Mouse (Mus musculus) neural tube, embryonic 14.5 days (tissue): Measurements from ENCODE around the gene Lcn8. TPM values are rescaled to one million over a fixed set of nuclear protein-coding genes. Genes with fewer than 3 reads are reported as not detected.

Experiments
- ATAC-seq: fragments of 200-750 bp; cut with Nextera tagmentation; 2 replicates; pipeline ENCODE4 v1.8.0; 2017; ENCODE audit warnings: low read depth, mild to moderate bottlenecking, moderate TSS enrichment, moderate library complexity
- H3K27ac ChIP-seq: fragments of 300-500 bp; sonication (generic); 2 replicates; pipeline ENCODE4 v1.5.1; 2014; ENCODE audit warnings: low read depth, mild to moderate bottlenecking, control low read depth, low read length, moderate library complexity, mixed read lengths
- H3K27me3 ChIP-seq: fragments of 300-500 bp; sonication (generic); 2 replicates; pipeline ENCODE4 v1.6.1; 2014; ENCODE audit warnings: low read length; ENCODE audit not compliant: control insufficient read depth, insufficient read depth
- H3K36me3 ChIP-seq: fragments of 300-500 bp; sonication (generic); 2 replicates; pipeline ENCODE4 v1.6.1; 2014; ENCODE audit warnings: low read length, mixed read lengths; ENCODE audit not compliant: control insufficient read depth, insufficient read depth
- H3K4me1 ChIP-seq: fragments of 300-500 bp; sonication (generic); 2 replicates; pipeline ENCODE4 v1.6.1; 2014; ENCODE audit warnings: low read length; ENCODE audit not compliant: control insufficient read depth, insufficient read depth
- H3K4me2 ChIP-seq: fragments of 300-500 bp; sonication (generic); 2 replicates; pipeline ENCODE4 v1.6.1; 2014; ENCODE audit warnings: mild to moderate bottlenecking, low read depth, low read length, control low read depth
- H3K4me3 ChIP-seq: fragments of 300-500 bp; sonication (generic); 2 replicates; pipeline ENCODE4 v1.5.1; 2014; ENCODE audit warnings: low read depth, low read length, control low read depth, mixed read lengths
- H3K9ac ChIP-seq: fragments of 300-500 bp; sonication (generic); replicated peaks from 2 replicates; pipeline ENCODE4 v1.6.1; 2014; ENCODE audit warnings: low read depth, mild to moderate bottlenecking, control low read depth, low read length, mixed read lengths
- H3K9me3 ChIP-seq: fragments of 300-500 bp; sonication (generic); 2 replicates; pipeline ENCODE4 v1.6.1; 2016; ENCODE audit warnings: low read length; ENCODE audit not compliant: control insufficient read depth
- WGBS: fragments of 180-500 bp; shearing (Covaris S2); extraction: QIAGEN DNeasy Blood & Tissue Kit; methylation state at CpG from one replicate; pipeline ENCODE4 v1.1.7; 2014; 5-methylcytosine and 5-hydroxymethylcytosine counted together
- polyA plus RNA-seq: library from polyadenylated mRNA; unstranded; fragments of >200 nt; fragmentation: Nextera tagmentation; extraction: Ambion mirVana; gene quantifications from 2 replicates; pipeline ENCODE4 v1.2.1, GENCODE M21; 2014

Lcn8 gene
- polyA plus RNA-seq, 1 experiment from 2014 or later: not detected

- H3K9me3 ChIP-seq: no peaks in the 10 kb centered on the region
- no peak overlapping the region for H3K4me2 ChIP-seq
- ATAC-seq: no peak
- no peak overlapping the region for H3K4me3 ChIP-seq
- H3K36me3 ChIP-seq: no peaks in the 10 kb centered on the region
- no peaks in the 10 kb centered on the region for H3K27me3 ChIP-seq
- 56% methylated on average over 5 of the region's 5 CpGs for WGBS
- H3K4me1 ChIP-seq: 0 out of 2 replicates have a peak, but pooled peaks cover 3% of the 10 kb centered on the region
- H3K27ac ChIP-seq: no peak overlapping the region
- no peak overlapping the region for H3K9ac ChIP-seq
Observed at GRCm38 (mm10) chr2:25625986-25626385, 26.9 kb upstream of the Lcn8 start.

- no peak for ATAC-seq
- no peak within 1 kb of the TSS for H3K4me3 ChIP-seq
Observed at GRCm38 (mm10) chr2:25627811-25628210, 25.1 kb upstream of the Lcn8 start, which contains the start of gene Fcna. Gene Fcna, minus strand, starts transcription at chr2:25628030.

GRCm38 (mm10) chr2:25628738-25629137 lies 24.2 kb upstream of the Lcn8 start:
- Histone ChIP-seq H3K27ac (no peak overlapping the region), H3K9me3 (no peaks in the 10 kb centered on the region), H3K36me3 (no peaks in the 10 kb centered on the region), H3K27me3 (no peaks in the 10 kb centered on the region), H3K9ac (no peak overlapping the region), H3K4me1 (no peaks in the 10 kb centered on the region), H3K4me2 (no peak overlapping the region), H3K4me3 (no peak overlapping the region)
- 46% methylated on average over 4 of the region's 4 CpGs for WGBS
- ATAC-seq: no peak

More at GRCm38 (mm10) chr2:25627811-25628210, 25.1 kb upstream of the Lcn8 start, which contains the start of gene Fcna:
- Histone ChIP-seq H3K36me3 (no peaks in the 10 kb centered on the region), H3K27me3 (no peaks in the 10 kb centered on the region), H3K4me1 (no peaks in the 10 kb centered on the region), H3K27ac (no peak within 1 kb of the TSS), H3K4me2 (no peak within 1 kb of the TSS), H3K9me3 (no peaks in the 10 kb centered on the region), H3K9ac (no peak within 1 kb of the TSS)
- WGBS: 82% methylated on average over 6 of the region's 6 CpGs

GRCm38 (mm10) chr2:25633616-25634015 lies 19.3 kb upstream of the Lcn8 start:
- no peaks in the 10 kb centered on the region for H3K4me1 ChIP-seq
- H3K36me3 ChIP-seq: no peaks in the 10 kb centered on the region
- WGBS: 80% methylated on average over 3 of the region's 3 CpGs
- no peak overlapping the region for H3K4me2 ChIP-seq
- H3K9ac ChIP-seq: no peak overlapping the region
- ATAC-seq: no peak
- no peak overlapping the region for H3K4me3 ChIP-seq
- H3K9me3 ChIP-seq: no peaks in the 10 kb centered on the region
- no peak overlapping the region for H3K27ac ChIP-seq
- H3K27me3 ChIP-seq: no peaks in the 10 kb centered on the region

- ATAC-seq: no peak
- H3K4me2 ChIP-seq: no peak overlapping the region
- H3K27ac ChIP-seq: no peak overlapping the region
- H3K36me3 ChIP-seq: no peaks in the 10 kb centered on the region
- no peaks in the 10 kb centered on the region for H3K27me3 ChIP-seq
- no peak overlapping the region for H3K4me3 ChIP-seq
- no peak overlapping the region for H3K9ac ChIP-seq
- WGBS: 47% methylated on average over 1 of the region's 1 CpGs
- no peaks in the 10 kb centered on the region for H3K9me3 ChIP-seq
- H3K4me1 ChIP-seq: no peaks in the 10 kb centered on the region
Observed at GRCm38 (mm10) chr2:25634046-25634445, 18.9 kb upstream of the Lcn8 start.

GRCm38 (mm10) chr2:25639890-25640289 lies 13.0 kb upstream of the Lcn8 start:
- H3K9ac ChIP-seq: no peak overlapping the region
- H3K36me3 ChIP-seq: no peaks in the 10 kb centered on the region
- no peaks in the 10 kb centered on the region for H3K27me3 ChIP-seq
- H3K9me3 ChIP-seq: no peaks in the 10 kb centered on the region
- no peak overlapping the region for H3K4me2 ChIP-seq
- H3K4me3 ChIP-seq: no peak overlapping the region
- no peak overlapping the region for H3K27ac ChIP-seq
- ATAC-seq: no peak
- H3K4me1 ChIP-seq: no peaks in the 10 kb centered on the region
- WGBS: 10% methylated on average over 6 of the region's 6 CpGs

GRCm38 (mm10) chr2:25654502-25654901 lies 1.6 kb downstream of the Lcn8 start:
- Histone ChIP-seq H3K4me2 (no peak overlapping the region), H3K4me1 (no peaks in the 10 kb centered on the region), H3K27me3 (no peaks in the 10 kb centered on the region), H3K27ac (no peak overlapping the region), H3K9ac (no peak overlapping the region), H3K9me3 (no peaks in the 10 kb centered on the region), H3K4me3 (no peak overlapping the region), H3K36me3 (no peaks in the 10 kb centered on the region)
- ATAC-seq: no peak
- 47% methylated on average over 1 of the region's 1 CpGs for WGBS

- 82% methylated on average over 4 of the region's 4 CpGs for WGBS
- no peak overlapping the region for H3K9ac ChIP-seq
- H3K27ac ChIP-seq: no peak overlapping the region
- H3K36me3 ChIP-seq: no peaks in the 10 kb centered on the region
- ATAC-seq: no peak
- H3K27me3 ChIP-seq: no peaks in the 10 kb centered on the region
- H3K4me3 ChIP-seq: no peak overlapping the region
- H3K4me1 ChIP-seq: no peaks in the 10 kb centered on the region
- H3K4me2 ChIP-seq: no peak overlapping the region
- no peaks in the 10 kb centered on the region for H3K9me3 ChIP-seq
Observed at GRCm38 (mm10) chr2:25656691-25657090, 3.8 kb downstream of the Lcn8 start.

GRCm38 (mm10) chr2:25657246-25657645 lies 4.3 kb downstream of the Lcn8 start:
- H3K4me1 ChIP-seq: no peaks in the 10 kb centered on the region
- no peak overlapping the region for H3K27ac ChIP-seq
- no peaks in the 10 kb centered on the region for H3K36me3 ChIP-seq
- no peaks in the 10 kb centered on the region for H3K9me3 ChIP-seq
- no peak for ATAC-seq
- H3K9ac ChIP-seq: no peak overlapping the region
- no peak overlapping the region for H3K4me3 ChIP-seq
- no peak overlapping the region for H3K4me2 ChIP-seq
- H3K27me3 ChIP-seq: no peaks in the 10 kb centered on the region
- WGBS: 79% methylated on average over 4 of the region's 4 CpGs

- no peak for ATAC-seq
- H3K27ac ChIP-seq: no peak within 1 kb of the TSS
Observed at GRCm38 (mm10) chr2:25657652-25658051, 4.7 kb downstream of the Lcn8 start, which contains the start of gene Lcn5. Gene Lcn5, plus strand, starts transcription at chr2:25657952.

More at GRCm38 (mm10) chr2:25657652-25658051, 4.7 kb downstream of the Lcn8 start, which contains the start of gene Lcn5:
- Histone ChIP-seq H3K4me3 (no peak within 1 kb of the TSS), H3K27me3 (no peaks in the 10 kb centered on the region), H3K4me2 (no peak within 1 kb of the TSS), H3K9ac (no peak within 1 kb of the TSS), H3K4me1 (no peaks in the 10 kb centered on the region), H3K36me3 (no peaks in the 10 kb centered on the region), H3K9me3 (no peaks in the 10 kb centered on the region)
